Mouse (Mus musculus) limb, embryonic 12.5 days (tissue): ENCODE measurements around the gene Fbln7. TPM values are rescaled to one million over a fixed set of nuclear protein-coding genes. Genes with fewer than 3 reads are reported as not detected.

Source experiments
- ATAC-seq: fragments of 200-750 bp; cut with Nextera tagmentation; 2 replicates; pipeline ENCODE4 v1.8.0; 2017; ENCODE audit warnings: low read depth, moderate TSS enrichment; ENCODE audit not compliant: insufficient number of reproducible peaks, insufficient read depth, low FRiP score, low TSS enrichment
- H3K27ac ChIP-seq: fragments of 300-500 bp; sonication (generic); 2 replicates; pipeline ENCODE4 v1.5.1; 2016; ENCODE audit warnings: mild to moderate bottlenecking, moderate library complexity
- H3K27me3 ChIP-seq: fragments of 300-500 bp; sonication (generic); 2 replicates; pipeline ENCODE4 v1.6.1; 2016; ENCODE audit warnings: mild to moderate bottlenecking, moderate library complexity
- H3K36me3 ChIP-seq: fragments of 300-500 bp; sonication (generic); 2 replicates; pipeline ENCODE4 v1.6.1; 2016; ENCODE audit warnings: mild to moderate bottlenecking, moderate library complexity
- H3K4me1 ChIP-seq: fragments of 300-500 bp; sonication (generic); replicated peaks from 2 replicates; pipeline ENCODE4 v1.6.1; 2016
- H3K4me2 ChIP-seq: fragments of 300-500 bp; sonication (generic); 2 replicates; pipeline ENCODE4 v1.6.1; 2016; ENCODE audit warnings: mild to moderate bottlenecking, moderate library complexity
- H3K4me3 ChIP-seq: fragments of 300-500 bp; sonication (generic); replicated peaks from 2 replicates; pipeline ENCODE4 v1.5.1; 2016; ENCODE audit warnings: mild to moderate bottlenecking
- H3K9ac ChIP-seq: fragments of 300-500 bp; sonication (generic); replicated peaks from 2 replicates; pipeline ENCODE4 v1.6.1; 2016; ENCODE audit warnings: mild to moderate bottlenecking, moderate library complexity
- H3K9me3 ChIP-seq: fragments of 300-500 bp; sonication (generic); 2 replicates; pipeline ENCODE4 v1.6.1; 2016; ENCODE audit warnings: mild to moderate bottlenecking, moderate library complexity
- WGBS: fragments of 180-500 bp; shearing (Covaris S2); methylation state at CpG from one replicate; pipeline ENCODE4 v1.1.7; 2016; 5-methylcytosine and 5-hydroxymethylcytosine counted together
- polyA plus RNA-seq: library from polyadenylated mRNA; unstranded; fragments of >200 nt; fragmentation: Nextera tagmentation; extraction: Ambion mirVana; gene quantifications from 2 replicates; pipeline ENCODE4 v1.2.1, GENCODE M21; 2016

Gene Fbln7
- polyA plus RNA-seq, 1 experiment from 2014 or later = 2.3 TPM

DNA sequence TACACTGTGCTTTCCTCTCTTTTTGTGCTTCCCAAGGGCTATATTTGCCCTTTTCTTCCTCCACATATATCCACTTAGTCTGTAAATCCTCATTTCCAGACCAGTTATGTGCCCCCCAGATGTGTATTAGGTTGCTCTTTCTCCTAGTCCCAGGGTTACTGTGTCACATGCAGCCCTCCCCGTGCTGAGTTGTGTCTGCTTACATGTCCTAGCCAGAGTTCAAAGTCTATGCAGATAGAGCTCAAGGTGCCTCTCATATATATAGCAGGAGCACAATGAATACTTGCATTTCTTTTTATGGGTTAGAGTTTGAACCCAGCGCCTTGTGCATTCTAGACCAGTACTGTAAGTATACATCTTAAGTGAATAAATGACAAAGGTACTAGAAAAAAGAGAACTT lies 29.3 kb upstream of the Fbln7 start:
- 94% methylated on average over 2 of the region's 2 CpGs for WGBS
- no peak overlapping the region for H3K9ac ChIP-seq
- H3K27me3 ChIP-seq = no peaks in the 10 kb centered on the region
- H3K4me2 ChIP-seq = no peak overlapping the region
- H3K9me3 ChIP-seq = no peaks in the 10 kb centered on the region
- no peak overlapping the region for H3K27ac ChIP-seq
- no peak for ATAC-seq
- peaks cover 86% of the 10 kb centered on the region for H3K36me3 ChIP-seq
- H3K4me1 ChIP-seq = no peaks in the 10 kb centered on the region
- no peak overlapping the region for H3K4me3 ChIP-seq

DNA sequence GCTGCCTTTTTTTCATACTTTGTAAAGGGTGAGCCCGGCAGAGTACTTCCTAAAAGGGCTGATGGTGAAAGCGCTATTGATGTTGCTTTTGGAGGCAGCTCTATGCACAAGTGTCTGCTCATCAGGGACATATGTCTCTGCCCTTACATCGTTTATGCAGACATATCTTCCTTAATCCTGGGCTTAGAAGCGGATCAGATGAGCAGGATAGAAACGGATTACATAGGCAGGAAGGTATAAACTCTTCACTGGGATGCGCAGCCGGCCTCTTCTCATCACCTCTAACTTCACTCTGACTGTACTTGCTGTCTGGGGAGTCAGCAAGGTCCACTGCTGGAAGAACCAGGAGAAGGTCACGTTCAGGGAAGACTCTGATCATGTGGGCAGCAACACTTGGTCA lies 25.2 kb upstream of the Fbln7 start:
- Histone ChIP-seq H3K4me1 (no peaks in the 10 kb centered on the region), H3K9ac (no peak overlapping the region), H3K9me3 (no peaks in the 10 kb centered on the region), H3K4me3 (no peak overlapping the region), H3K36me3 (peaks cover 85% of the 10 kb centered on the region), H3K4me2 (no peak overlapping the region), H3K27ac (no peak overlapping the region), H3K27me3 (no peaks in the 10 kb centered on the region)
- WGBS = 92% methylated on average over 8 of the region's 8 CpGs
- ATAC-seq = no peak

DNA sequence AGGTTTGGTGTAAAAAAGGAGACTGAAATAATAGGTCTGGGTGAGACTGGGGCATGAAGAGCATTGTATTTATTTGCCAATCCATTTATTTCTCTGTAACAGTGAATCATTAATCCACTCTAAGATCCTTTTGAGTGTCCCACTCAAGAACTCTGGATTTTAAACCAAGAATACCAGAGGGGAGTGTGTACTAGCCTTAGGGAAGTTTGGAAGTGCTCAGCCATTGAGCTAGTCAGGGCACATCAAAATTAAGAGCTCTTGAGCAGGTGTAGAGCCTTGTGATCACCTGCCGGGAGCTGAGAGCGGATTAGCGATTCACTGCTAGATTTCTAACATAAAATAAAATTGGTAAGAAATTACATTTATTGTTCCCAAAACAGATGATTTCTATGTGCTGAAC lies 24.2 kb upstream of the Fbln7 start:
- Histone ChIP-seq H3K9ac (no peak overlapping the region), H3K36me3 (peaks cover 85% of the 10 kb centered on the region), H3K4me2 (no peak overlapping the region), H3K9me3 (no peaks in the 10 kb centered on the region), H3K4me3 (no peak overlapping the region), H3K27me3 (no peaks in the 10 kb centered on the region), H3K27ac (no peak overlapping the region), H3K4me1 (no peaks in the 10 kb centered on the region)
- no peak for ATAC-seq
- WGBS = 91% methylated on average over 3 of the region's 3 CpGs

DNA sequence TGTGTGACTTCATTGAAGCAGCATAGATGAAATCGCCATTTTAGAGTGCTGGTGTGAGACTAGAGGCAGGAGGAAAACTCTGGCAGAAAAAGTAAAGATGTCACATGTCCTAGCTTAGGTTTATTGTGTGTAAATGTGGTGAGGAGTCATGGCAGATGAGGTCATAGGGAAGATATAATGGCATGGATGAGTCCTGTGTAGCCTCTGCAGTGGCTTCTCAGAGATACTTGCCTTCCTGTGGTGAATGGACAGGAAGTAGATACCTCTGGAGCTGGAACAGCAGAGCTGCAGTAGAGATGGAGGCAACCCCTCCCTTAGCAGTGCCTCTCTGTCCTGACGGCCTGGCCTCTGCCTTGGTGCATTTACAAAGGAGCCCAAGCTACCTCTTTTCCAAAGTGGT lies 23.3 kb upstream of the Fbln7 start:
- H3K27ac ChIP-seq = no peak overlapping the region
- H3K9me3 ChIP-seq = no peaks in the 10 kb centered on the region
- 92% methylated on average over 2 of the region's 2 CpGs for WGBS
- H3K36me3 ChIP-seq = peaks cover 83% of the 10 kb centered on the region
- H3K27me3 ChIP-seq = no peaks in the 10 kb centered on the region
- no peak for ATAC-seq
- H3K4me1 ChIP-seq = no peaks in the 10 kb centered on the region
- H3K4me3 ChIP-seq = no peak overlapping the region
- no peak overlapping the region for H3K4me2 ChIP-seq
- no peak overlapping the region for H3K9ac ChIP-seq

DNA sequence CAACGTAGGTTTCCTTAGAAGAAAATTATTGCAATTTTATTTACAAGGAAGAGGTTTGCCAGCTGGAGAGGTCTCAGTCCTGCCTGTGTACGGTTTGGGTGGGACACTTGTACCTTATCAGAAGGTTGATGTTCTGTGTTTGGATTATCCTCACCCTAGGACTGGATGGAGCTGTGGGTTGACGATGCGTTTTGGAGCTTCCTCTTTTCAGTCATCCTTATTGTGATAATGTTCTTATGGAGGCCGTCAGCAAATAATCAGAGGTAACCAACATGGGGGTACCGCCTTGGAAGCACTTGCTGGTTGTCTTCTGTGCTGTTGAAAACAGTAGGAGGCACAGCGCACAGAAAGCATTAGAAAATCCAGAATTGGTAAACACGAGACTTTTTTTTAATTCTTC lies 20.3 kb upstream of the Fbln7 start:
- WGBS = 91% methylated on average over 8 of the region's 8 CpGs
- ATAC-seq = no peak
- Histone ChIP-seq H3K4me3 (no peak overlapping the region), H3K36me3 (peaks cover 80% of the 10 kb centered on the region), H3K27ac (no peak overlapping the region), H3K4me2 (no peak overlapping the region), H3K27me3 (no peaks in the 10 kb centered on the region), H3K9me3 (no peaks in the 10 kb centered on the region), H3K9ac (no peak overlapping the region), H3K4me1 (no peaks in the 10 kb centered on the region)

DNA sequence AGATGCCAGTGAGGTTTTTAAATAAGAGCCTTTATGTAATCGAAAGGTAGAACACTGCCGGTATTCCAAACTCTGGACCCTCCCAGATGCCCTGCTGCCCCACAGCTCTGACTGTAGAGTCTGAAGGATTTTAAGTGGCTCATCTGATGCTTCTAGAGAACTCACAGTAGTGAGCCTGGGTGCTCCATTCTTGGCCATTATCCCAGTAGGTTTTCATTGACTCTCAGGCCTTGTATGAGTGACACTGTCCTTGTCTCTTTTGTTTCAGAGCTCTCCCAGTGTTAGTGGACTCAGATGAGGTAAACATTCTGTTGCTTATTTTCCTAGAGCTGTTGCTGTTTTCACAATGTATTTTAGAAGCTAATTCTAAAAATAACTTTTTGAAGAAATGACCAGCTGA lies 12.7 kb upstream of the Fbln7 start:
- Histone ChIP-seq H3K36me3 (peaks cover 85% of the 10 kb centered on the region), H3K27me3 (no peaks in the 10 kb centered on the region)
- ATAC-seq = no peak

DNA sequence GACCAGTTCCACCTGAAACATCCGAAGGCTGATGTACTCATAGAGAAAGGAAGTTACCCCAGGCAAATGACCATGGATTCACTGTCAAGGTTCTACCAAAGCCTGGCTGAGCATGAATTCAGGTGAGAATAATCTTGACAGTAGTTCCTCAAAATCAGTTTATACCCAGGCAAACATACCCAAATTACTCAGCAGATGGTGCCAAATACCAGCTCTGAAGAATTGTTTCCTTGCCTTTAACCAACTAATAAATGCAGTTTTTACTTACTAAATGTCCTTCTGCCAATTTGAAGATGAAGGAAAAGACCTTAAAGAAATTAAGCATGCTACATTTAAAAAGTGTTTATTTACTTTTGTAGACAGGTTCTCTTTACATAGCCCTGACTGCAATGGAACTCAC lies 6.1 kb upstream of the Fbln7 start:
- Histone ChIP-seq H3K9ac (no peak overlapping the region), H3K4me2 (no peak overlapping the region), H3K4me1 (no peaks in the 10 kb centered on the region), H3K4me3 (no peak overlapping the region), H3K27me3 (no peaks in the 10 kb centered on the region), H3K27ac (no peak overlapping the region), H3K36me3 (peaks cover 24% of the 10 kb centered on the region), H3K9me3 (0 out of 2 replicates have a peak, but pooled peaks cover 6% of the 10 kb centered on the region)
- WGBS = 92% methylated on average over 1 of the region's 1 CpGs
- no peak for ATAC-seq

More for the DNA sequence above, 12.7 kb upstream of the Fbln7 start:
- H3K9ac ChIP-seq = no peak overlapping the region
- no peak overlapping the region for H3K4me3 ChIP-seq
- 96% methylated on average over 2 of the region's 2 CpGs for WGBS
- no peak overlapping the region for H3K27ac ChIP-seq
- H3K4me2 ChIP-seq = no peak overlapping the region
- no peaks in the 10 kb centered on the region for H3K4me1 ChIP-seq
- H3K9me3 ChIP-seq = no peaks in the 10 kb centered on the region

DNA sequence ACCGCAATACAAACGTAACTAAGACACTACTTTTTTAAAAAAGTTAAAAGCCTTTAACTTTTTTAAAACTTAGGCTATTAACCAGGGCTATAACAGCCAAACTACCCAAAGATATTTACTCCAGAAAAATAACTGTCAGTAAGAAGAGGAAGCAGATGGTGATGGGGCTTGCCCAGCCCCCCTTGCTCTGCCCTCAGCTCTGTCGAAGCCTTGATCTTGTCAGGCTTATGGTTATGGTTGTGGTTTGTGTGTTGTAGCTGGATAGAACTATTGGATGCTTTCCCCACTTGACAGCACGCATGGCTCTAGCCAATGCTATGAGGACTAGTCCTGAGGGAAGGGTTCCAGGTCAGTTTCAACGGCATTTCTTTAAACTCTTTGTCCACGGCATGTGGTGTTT lies 3.8 kb upstream of the Fbln7 start:
- Histone ChIP-seq H3K9ac (no peak overlapping the region), H3K4me2 (no peak overlapping the region), H3K36me3 (peaks cover 8% of the 10 kb centered on the region; the same call in 1 of the 2 replicates), H3K4me3 (no peak overlapping the region), H3K27ac (no peak overlapping the region), H3K27me3 (peaks cover 6% of the 10 kb centered on the region; the same call in 1 of the 2 replicates), H3K4me1 (no peaks in the 10 kb centered on the region), H3K9me3 (0 out of 2 replicates have a peak, but pooled peaks cover 6% of the 10 kb centered on the region)
- WGBS = 85% methylated on average over 6 of the region's 6 CpGs
- no peak for ATAC-seq

DNA sequence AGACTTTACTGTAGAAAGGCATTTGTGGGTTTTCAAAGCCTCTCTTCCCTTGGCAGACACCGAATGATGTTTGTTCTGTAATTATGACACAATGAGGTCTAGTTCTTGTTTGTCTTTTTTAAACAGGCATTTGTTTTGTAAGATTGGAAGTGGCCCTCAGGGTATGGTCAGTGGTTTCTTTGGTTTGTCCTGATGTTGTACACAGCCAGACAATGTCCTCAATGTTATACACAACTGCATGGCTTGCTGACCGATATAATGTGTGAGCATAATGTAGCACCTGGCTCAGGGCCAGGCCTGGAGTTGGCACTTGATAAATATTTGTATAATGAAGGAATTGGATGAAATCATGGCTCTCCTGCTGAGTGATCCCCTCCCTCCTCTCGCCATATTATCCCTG lies 2.9 kb upstream of the Fbln7 start:
- no peak overlapping the region for H3K4me3 ChIP-seq
- WGBS = 84% methylated on average over 3 of the region's 3 CpGs

DNA sequence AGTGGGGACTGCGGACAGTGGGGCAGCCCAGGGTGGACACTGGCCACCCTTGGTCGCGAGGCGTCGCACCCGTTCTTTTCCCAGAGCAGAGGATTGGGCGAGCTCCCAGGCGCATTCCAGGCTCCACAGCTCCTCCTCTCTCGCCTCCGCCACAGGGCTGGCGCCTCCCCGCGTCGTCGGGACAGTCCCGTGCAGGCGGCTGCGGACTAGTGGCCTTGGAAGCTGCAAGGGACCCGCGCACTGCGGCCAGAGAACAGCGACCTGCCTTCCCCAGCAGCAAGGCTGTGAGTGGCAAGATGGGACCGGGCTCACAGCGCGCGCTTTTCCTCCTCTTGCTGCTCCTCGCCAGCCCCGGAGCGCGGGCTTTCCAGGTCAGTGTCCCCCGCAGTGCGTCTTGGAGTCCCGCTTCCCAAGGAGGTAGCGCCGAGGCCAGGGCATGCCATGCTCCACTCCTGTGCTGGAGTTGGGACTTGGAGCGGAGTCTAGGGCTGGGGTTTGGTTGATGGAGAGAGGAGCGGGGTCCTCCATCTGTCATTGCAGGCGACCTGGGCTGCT lies 1.1 kb downstream of the Fbln7 start:
- Histone ChIP-seq H3K4me2 (peak overlapping the region; percentile 97), H3K9ac (peak overlapping the region; percentile 66), H3K9me3 (0 out of 2 replicates have a peak, but pooled peaks cover 3% of the 10 kb centered on the region), H3K4me1 (no peaks in the 10 kb centered on the region), H3K27me3 (peaks cover 18% of the 10 kb centered on the region), H3K36me3 (no peaks in the 10 kb centered on the region), H3K27ac (no peak overlapping the region), H3K4me3 (peak overlapping the region; percentile 55)
- peak; percentile 83 for ATAC-seq
- WGBS = under 1% methylated on average over 37 of the region's 38 CpGs

More for the DNA sequence above, 2.9 kb upstream of the Fbln7 start:
- H3K4me2 ChIP-seq = no peak overlapping the region
- H3K27ac ChIP-seq = no peak overlapping the region
- H3K36me3 ChIP-seq = peaks cover under 1% of the 10 kb centered on the region; the same call in 1 of the 2 replicates
- no peaks in the 10 kb centered on the region for H3K4me1 ChIP-seq
- peaks cover 10% of the 10 kb centered on the region for H3K27me3 ChIP-seq
- H3K9ac ChIP-seq = no peak overlapping the region
- H3K9me3 ChIP-seq = 0 out of 2 replicates have a peak, but pooled peaks cover 6% of the 10 kb centered on the region
- ATAC-seq = no peak

DNA sequence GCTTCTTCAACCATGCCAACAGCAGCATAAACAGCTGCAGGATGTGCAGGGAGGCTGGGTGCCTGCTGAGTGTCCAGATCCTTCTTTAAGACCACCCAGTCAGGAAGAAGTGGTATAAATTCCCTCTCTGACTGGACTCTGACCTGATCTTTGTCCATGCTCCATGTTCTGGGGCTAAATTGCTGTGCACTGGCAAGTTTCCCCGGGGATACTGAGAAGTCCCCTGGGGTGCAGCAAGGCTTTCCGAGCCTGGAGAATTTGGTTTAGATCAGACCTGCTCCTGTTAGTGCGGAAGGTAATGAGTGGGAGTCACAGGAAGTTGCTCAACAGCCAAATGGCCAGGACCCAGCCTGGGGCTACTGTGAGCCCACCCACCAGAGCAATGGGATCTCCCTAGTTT lies 2.3 kb downstream of the Fbln7 start:
- 29% methylated on average over 3 of the region's 3 CpGs for WGBS
- Histone ChIP-seq H3K27ac (no peak overlapping the region), H3K4me1 (no peaks in the 10 kb centered on the region), H3K4me3 (no peak overlapping the region), H3K36me3 (no peaks in the 10 kb centered on the region), H3K9ac (no peak overlapping the region), H3K9me3 (no peaks in the 10 kb centered on the region), H3K27me3 (peaks cover 18% of the 10 kb centered on the region), H3K4me2 (no peak overlapping the region)
- ATAC-seq = no peak

DNA sequence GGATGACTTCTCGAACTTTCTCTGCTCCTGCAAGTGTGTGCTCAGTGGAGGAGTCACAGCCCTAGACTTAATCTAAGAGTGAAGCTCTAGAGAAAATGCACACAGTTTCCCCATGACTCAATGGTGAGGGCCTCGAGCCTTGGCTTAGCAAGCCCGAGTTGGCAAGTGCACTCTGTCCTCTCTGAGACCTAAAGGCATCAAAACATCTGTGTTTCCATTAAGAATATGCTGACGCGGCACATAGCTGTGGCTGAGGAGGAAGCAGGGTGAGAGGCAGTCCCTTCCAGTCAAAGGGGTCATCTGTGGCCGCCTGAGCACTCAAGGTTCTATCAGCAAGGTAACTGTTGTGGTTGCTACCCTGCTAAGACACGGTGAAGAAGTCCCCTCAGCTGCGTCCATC lies 8.9 kb downstream of the Fbln7 start:
- ATAC-seq = no peak
- H3K4me1 ChIP-seq = no peaks in the 10 kb centered on the region
- no peaks in the 10 kb centered on the region for H3K27me3 ChIP-seq
- H3K9ac ChIP-seq = no peak overlapping the region
- no peaks in the 10 kb centered on the region for H3K36me3 ChIP-seq
- no peak overlapping the region for H3K27ac ChIP-seq
- 75% methylated on average over 8 of the region's 8 CpGs for WGBS
- H3K4me3 ChIP-seq = no peak overlapping the region
- H3K9me3 ChIP-seq = no peaks in the 10 kb centered on the region
- H3K4me2 ChIP-seq = no peak overlapping the region
